Mouse (Mus musculus): ENCODE results near the gene Cd200r4.

DNA sequence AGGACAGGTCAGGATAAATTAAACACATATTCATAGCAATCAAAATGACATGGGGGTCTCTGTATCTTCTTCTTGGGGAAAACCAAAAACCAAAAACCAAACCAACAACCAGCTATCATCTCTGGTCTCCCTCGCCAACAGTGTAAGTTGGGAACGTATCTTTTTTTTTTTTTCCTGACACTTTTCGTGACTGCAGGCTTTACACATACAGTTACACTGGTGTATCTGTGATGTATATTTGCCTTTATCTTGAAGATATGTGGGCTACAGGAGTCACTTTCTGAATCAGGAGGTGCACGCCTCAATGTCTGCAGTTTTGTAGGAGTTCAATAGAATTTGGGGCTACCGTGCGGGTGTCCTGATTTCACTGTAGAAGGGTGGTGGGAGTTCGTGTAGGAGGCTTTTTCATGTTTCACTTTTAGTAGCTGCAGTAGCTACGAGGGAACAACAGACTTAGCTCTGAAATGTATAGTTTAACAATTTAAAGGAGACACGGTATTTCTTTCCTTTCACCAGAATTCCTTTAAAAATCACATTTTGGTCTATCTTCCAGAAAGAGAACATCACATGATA, 45.1 kb upstream of the Cd200r4 start:
- TF ChIP-seq MYOG (IDR thresholded peaks at IDR 0.05; ENCODE audit: control insufficient read depth, extremely low read depth, insufficient read length) (no peak), CTCF (IDR thresholded peaks at IDR 0.05; ENCODE audit: control insufficient read depth, insufficient read depth, insufficient read length) (no peak), MAX (IDR thresholded peaks at IDR 0.05) (no peak), USF1 (IDR thresholded peaks at IDR 0.05; ENCODE audit: low read depth) (no peak), MYOD1 (IDR thresholded peaks at IDR 0.05; ENCODE audit: control insufficient read depth, insufficient read length, low read depth) (no peak), FOSL1 (IDR thresholded peaks at IDR 0.05; ENCODE audit: insufficient read depth, low read length, poor library complexity, severe bottlenecking) (no peak)
